Mouse (Mus musculus): ENCODE measurements around the gene Wipf1.

GRCm38 (mm10) chr2:73486120-73486601 is 43.4 kb downstream of the Wipf1 start:
- TF ChIP-seq EP300 (IDR thresholded peaks at IDR 0.05; ENCODE audit: low read depth) (no peak), CTCF (IDR thresholded peaks at IDR 0.05; ENCODE audit: low read depth) (no peak)

Data from heart, postnatal 0 days (tissue).